Mouse (Mus musculus) urinary bladder, postnatal 14 days (tissue): ENCODE data around the gene Afp.
A peak's percentile ranks its signal among the peaks of the same experiment; 100 is the strongest.

Source experiments
- DNase-seq: peaks from one replicate; pipeline ENCODE4 v3.0.0; 2021; ENCODE audit warnings: low spot score

The Afp gene

GRCm38 (mm10) chr5:90490518-90490917 lies at the start of gene Afp:
Gene Afp (plus strand): TSS chr5:90490737.
- DNase-seq, result no peak

- no peak for DNase-seq
Observed at GRCm38 (mm10) chr5:90447577-90447976, 43.0 kb upstream of the Afp start.

GRCm38 (mm10) chr5:90449961-90450360 lies 40.6 kb upstream of the Afp start:
- no peak for DNase-seq

- DNase-seq, result no peak
Observed at GRCm38 (mm10) chr5:90452711-90453110, 37.8 kb upstream of the Afp start.

- DNase-seq, result no peak
Observed at GRCm38 (mm10) chr5:90457241-90457640, 33.3 kb upstream of the Afp start.

GRCm38 (mm10) chr5:90458727-90459126 lies 31.8 kb upstream of the Afp start:
- DNase-seq, result no peak

GRCm38 (mm10) chr5:90460619-90461018 lies 29.9 kb upstream of the Afp start, which contains the start of gene Alb:
Gene Alb (plus strand): TSS chr5:90460897.
- DNase-seq, result no peak

- no peak for DNase-seq
Observed at GRCm38 (mm10) chr5:90466806-90467205, 23.7 kb upstream of the Afp start.

GRCm38 (mm10) chr5:90467245-90467644 lies 23.3 kb upstream of the Afp start:
- DNase-seq, result no peak

GRCm38 (mm10) chr5:90470836-90471235 lies 19.7 kb upstream of the Afp start:
- DNase-seq, result no peak

- DNase-seq, result no peak
Observed at GRCm38 (mm10) chr5:90473902-90474301, 16.6 kb upstream of the Afp start.

GRCm38 (mm10) chr5:90474369-90474768 lies 16.2 kb upstream of the Afp start:
- DNase-seq, result no peak

GRCm38 (mm10) chr5:90476741-90477140 lies 13.8 kb upstream of the Afp start:
- no peak for DNase-seq

- DNase-seq, result no peak
Observed at GRCm38 (mm10) chr5:90477308-90478140, 13.0 kb upstream of the Afp start.

- DNase-seq, result no peak
Observed at GRCm38 (mm10) chr5:90478886-90479285, 11.7 kb upstream of the Afp start.

- no peak for DNase-seq
Observed at GRCm38 (mm10) chr5:90485597-90485996, 4.9 kb upstream of the Afp start.

GRCm38 (mm10) chr5:90488323-90488722 lies 2.2 kb upstream of the Afp start:
- DNase-seq, result no peak

GRCm38 (mm10) chr5:90492440-90492839 lies 1.9 kb downstream of the Afp start:
- no peak for DNase-seq

- no peak for DNase-seq
Observed at GRCm38 (mm10) chr5:90494308-90494707, 3.8 kb downstream of the Afp start.

- DNase-seq, result no peak
Observed at GRCm38 (mm10) chr5:90499509-90499908, 9.0 kb downstream of the Afp start.

GRCm38 (mm10) chr5:90500714-90501113 lies 10.2 kb downstream of the Afp start:
- peak; percentile 73 for DNase-seq

- no peak for DNase-seq
Observed at GRCm38 (mm10) chr5:90501752-90502151, 11.2 kb downstream of the Afp start.

GRCm38 (mm10) chr5:90504742-90505141 lies 14.2 kb downstream of the Afp start:
- no peak for DNase-seq

- DNase-seq, result no peak
Observed at GRCm38 (mm10) chr5:90506507-90506906, 16.0 kb downstream of the Afp start.
